Mouse (Mus musculus): ENCODE data around the gene Cdca5. TPM values are rescaled to one million over a fixed set of nuclear protein-coding genes. Genes with fewer than 3 reads are reported as not detected.
A peak's percentile ranks its signal among the peaks of the same experiment; 100 is the strongest.

The Cdca5 gene
- polyA plus RNA-seq, 1 experiment from 2014 or later, result 42.8 TPM

GRCm38 (mm10) chr19:6088841-6089240 is 4.1 kb downstream of the Cdca5 start:
- WGBS, result 96% methylated on average over 13 of the region's 13 CpGs
- no peak for ATAC-seq (ENCODE audit: low read depth)
- H3K36me3 ChIP-seq (ENCODE audit: control insufficient read depth, insufficient read depth, low read length), result peaks cover 17% of the 10 kb centered on the region

GRCm38 (mm10) chr19:6094119-6094518 is 9.3 kb downstream of the Cdca5 start, which contains the start of gene AC131692.1:
TSS of gene AC131692.1 (plus strand) at chr19:6094419.
- Histone ChIP-seq H3K9ac (ENCODE audit: low read length) (no peak within 1 kb of the TSS), H3K27ac (ENCODE audit: low read length) (no peak within 1 kb of the TSS), H3K36me3 (ENCODE audit: control insufficient read depth, insufficient read depth, low read length) (peaks cover 13% of the 10 kb centered on the region), H3K4me2 (ENCODE audit: low read depth, low read length) (no peak within 1 kb of the TSS), H3K4me1 (replicated peaks; ENCODE audit: control insufficient read depth, insufficient read depth, low read length) (no peaks in the 10 kb centered on the region), H3K4me3 (ENCODE audit: low read length) (no peak within 1 kb of the TSS), H3K9me3 (ENCODE audit: control insufficient read depth, low read length) (no peaks in the 10 kb centered on the region), H3K27me3 (ENCODE audit: control insufficient read depth, insufficient read depth, low read depth, low read length) (no peaks in the 10 kb centered on the region)
- 86% methylated on average over 7 of the region's 7 CpGs for WGBS
- ATAC-seq (ENCODE audit: low read depth), result no peak

More at GRCm38 (mm10) chr19:6088841-6089240, 4.1 kb downstream of the Cdca5 start:
- H3K27ac ChIP-seq (ENCODE audit: low read length), result no peak overlapping the region
- H3K27me3 ChIP-seq (ENCODE audit: control insufficient read depth, insufficient read depth, low read depth, low read length), result no peaks in the 10 kb centered on the region
- H3K4me3 ChIP-seq (ENCODE audit: low read length), result no peak overlapping the region
- no peak overlapping the region for H3K4me2 ChIP-seq (ENCODE audit: low read depth, low read length)
- H3K9ac ChIP-seq (ENCODE audit: low read length), result no peak overlapping the region
- H3K4me1 ChIP-seq (replicated peaks; ENCODE audit: control insufficient read depth, insufficient read depth, low read length), result peaks cover 11% of the 10 kb centered on the region
- H3K9me3 ChIP-seq (ENCODE audit: control insufficient read depth, low read length), result no peaks in the 10 kb centered on the region

- H3K36me3 ChIP-seq (ENCODE audit: control insufficient read depth, insufficient read depth, low read length), result no peaks in the 10 kb centered on the region
- no peak overlapping the region for H3K27ac ChIP-seq (ENCODE audit: low read length)
- no peaks in the 10 kb centered on the region for H3K4me1 ChIP-seq (replicated peaks; ENCODE audit: control insufficient read depth, insufficient read depth, low read length)
- H3K4me2 ChIP-seq (ENCODE audit: low read depth, low read length), result no peak overlapping the region
- H3K4me3 ChIP-seq (ENCODE audit: low read length), result no peak overlapping the region
- ATAC-seq (ENCODE audit: low read depth), result no peak
- no peaks in the 10 kb centered on the region for H3K9me3 ChIP-seq (ENCODE audit: control insufficient read depth, low read length)
- no peaks in the 10 kb centered on the region for H3K27me3 ChIP-seq (ENCODE audit: control insufficient read depth, insufficient read depth, low read depth, low read length)
- 75% methylated on average over 3 of the region's 3 CpGs for WGBS
- H3K9ac ChIP-seq (ENCODE audit: low read length), result no peak overlapping the region
These were observed 13.1 kb downstream of the Cdca5 start for GRCm38 (mm10) chr19:6097847-6098246.

- Histone ChIP-seq H3K4me1 (replicated peaks; ENCODE audit: control insufficient read depth, insufficient read depth, low read length) (no peaks in the 10 kb centered on the region), H3K27ac (ENCODE audit: low read length) (no peak overlapping the region), H3K4me2 (ENCODE audit: low read depth, low read length) (no peak overlapping the region), H3K9me3 (ENCODE audit: control insufficient read depth, low read length) (no peaks in the 10 kb centered on the region), H3K36me3 (ENCODE audit: control insufficient read depth, insufficient read depth, low read length) (no peaks in the 10 kb centered on the region), H3K4me3 (ENCODE audit: low read length) (no peak overlapping the region), H3K27me3 (ENCODE audit: control insufficient read depth, insufficient read depth, low read depth, low read length) (no peaks in the 10 kb centered on the region), H3K9ac (ENCODE audit: low read length) (no peak overlapping the region)
- ATAC-seq (ENCODE audit: low read depth), result no peak
- WGBS, result 54% methylated on average over 6 of the region's 6 CpGs
These were observed 16.4 kb downstream of the Cdca5 start for GRCm38 (mm10) chr19:6101186-6101585.

GRCm38 (mm10) chr19:6102169-6102853 is 17.5 kb downstream of the Cdca5 start:
- Histone ChIP-seq H3K9me3 (ENCODE audit: control insufficient read depth, low read length) (no peaks in the 10 kb centered on the region), H3K4me3 (ENCODE audit: low read length) (no peak overlapping the region), H3K27me3 (ENCODE audit: control insufficient read depth, insufficient read depth, low read depth, low read length) (no peaks in the 10 kb centered on the region), H3K4me1 (replicated peaks; ENCODE audit: control insufficient read depth, insufficient read depth, low read length) (no peaks in the 10 kb centered on the region), H3K36me3 (ENCODE audit: control insufficient read depth, insufficient read depth, low read length) (no peaks in the 10 kb centered on the region), H3K4me2 (ENCODE audit: low read depth, low read length) (no peak overlapping the region), H3K27ac (ENCODE audit: low read length) (no peak overlapping the region), H3K9ac (ENCODE audit: low read length) (no peak overlapping the region)
- ATAC-seq (ENCODE audit: low read depth), result no peak
- 68% methylated on average over 6 of the region's 6 CpGs for WGBS

GRCm38 (mm10) chr19:6104476-6104875 is 19.7 kb downstream of the Cdca5 start:
- Histone ChIP-seq H3K4me1 (replicated peaks; ENCODE audit: control insufficient read depth, insufficient read depth, low read length) (no peaks in the 10 kb centered on the region), H3K4me2 (ENCODE audit: low read depth, low read length) (no peak overlapping the region), H3K27ac (ENCODE audit: low read length) (no peak overlapping the region), H3K36me3 (ENCODE audit: control insufficient read depth, insufficient read depth, low read length) (no peaks in the 10 kb centered on the region), H3K27me3 (ENCODE audit: control insufficient read depth, insufficient read depth, low read depth, low read length) (no peaks in the 10 kb centered on the region), H3K9me3 (ENCODE audit: control insufficient read depth, low read length) (no peaks in the 10 kb centered on the region), H3K4me3 (ENCODE audit: low read length) (no peak overlapping the region), H3K9ac (ENCODE audit: low read length) (no peak overlapping the region)
- ATAC-seq (ENCODE audit: low read depth), result no peak
- 74% methylated on average over 4 of the region's 4 CpGs for WGBS

- Histone ChIP-seq H3K4me1 (replicated peaks; ENCODE audit: control insufficient read depth, insufficient read depth, low read length) (no peaks in the 10 kb centered on the region), H3K9me3 (ENCODE audit: control insufficient read depth, low read length) (no peaks in the 10 kb centered on the region), H3K27me3 (ENCODE audit: control insufficient read depth, insufficient read depth, low read depth, low read length) (no peaks in the 10 kb centered on the region), H3K27ac (ENCODE audit: low read length) (no peak within 1 kb of the TSS), H3K4me3 (ENCODE audit: low read length) (no peak within 1 kb of the TSS), H3K9ac (ENCODE audit: low read length) (no peak within 1 kb of the TSS), H3K4me2 (ENCODE audit: low read depth, low read length) (no peak within 1 kb of the TSS), H3K36me3 (ENCODE audit: control insufficient read depth, insufficient read depth, low read length) (no peaks in the 10 kb centered on the region)
- ATAC-seq (ENCODE audit: low read depth), result no peak
- 77% methylated on average over 7 of the region's 7 CpGs for WGBS
These were observed 20.8 kb downstream of the Cdca5 start, which contains the start of gene Naaladl1 for GRCm38 (mm10) chr19:6105586-6105985. TSS of gene Naaladl1 (plus strand) at chr19:6105782.

GRCm38 (mm10) chr19:6113116-6113515 is 28.3 kb downstream of the Cdca5 start:
- Histone ChIP-seq H3K4me3 (ENCODE audit: low read length) (no peak overlapping the region), H3K4me1 (replicated peaks; ENCODE audit: control insufficient read depth, insufficient read depth, low read length) (peaks cover 10% of the 10 kb centered on the region), H3K27me3 (ENCODE audit: control insufficient read depth, insufficient read depth, low read depth, low read length) (no peaks in the 10 kb centered on the region), H3K27ac (ENCODE audit: low read length) (no peak overlapping the region), H3K36me3 (ENCODE audit: control insufficient read depth, insufficient read depth, low read length) (peaks cover 22% of the 10 kb centered on the region), H3K4me2 (ENCODE audit: low read depth, low read length) (no peak overlapping the region), H3K9ac (ENCODE audit: low read length) (no peak overlapping the region), H3K9me3 (ENCODE audit: control insufficient read depth, low read length) (no peaks in the 10 kb centered on the region)
- no peak for ATAC-seq (ENCODE audit: low read depth)
- WGBS, result 28% methylated on average over 6 of the region's 6 CpGs

- peak overlapping the region; percentile 32 for H3K9ac ChIP-seq (ENCODE audit: low read length)
- no peak for ATAC-seq (ENCODE audit: low read depth)
- H3K4me2 ChIP-seq (ENCODE audit: low read depth, low read length), result peak overlapping the region; percentile 80; the same call in 1 of the 2 replicates
These were observed 31.5 kb downstream of the Cdca5 start for GRCm38 (mm10) chr19:6116113-6116850.

More at GRCm38 (mm10) chr19:6116113-6116850, 31.5 kb downstream of the Cdca5 start:
- 80% methylated on average over 14 of the region's 15 CpGs for whole genome bisulfite sequencing
- peaks cover 15% of the 10 kb centered on the region for H3K4me1 ChIP-seq (replicated peaks; ENCODE audit: control insufficient read depth, insufficient read depth, low read length)
- H3K4me3 ChIP-seq (ENCODE audit: low read length), result no peak overlapping the region; the same call in 1 of the 2 replicates
- no peak overlapping the region for H3K27ac ChIP-seq (ENCODE audit: low read length)
- no peaks in the 10 kb centered on the region for H3K9me3 ChIP-seq (ENCODE audit: control insufficient read depth, low read length)
- H3K27me3 ChIP-seq (ENCODE audit: control insufficient read depth, insufficient read depth, low read depth, low read length), result no peaks in the 10 kb centered on the region
- peaks cover 22% of the 10 kb centered on the region for H3K36me3 ChIP-seq (ENCODE audit: control insufficient read depth, insufficient read depth, low read length)

Measured in lung, embryonic 16.5 days (tissue).